Mouse (Mus musculus) heart, postnatal 0 days (tissue): ENCODE measurements around the gene Dysf.
A peak's percentile ranks its signal among the peaks of the same experiment; 100 is the strongest.

Experiments
- CTCF ChIP-seq: IDR thresholded peaks from 2 replicates; pipeline ENCODE4 v1.5.1; 2016; ENCODE audit warnings: antibody characterized with exemption, control low read depth, low read depth
- EP300 ChIP-seq: IDR thresholded peaks from 2 replicates; pipeline ENCODE4 v1.6.1; 2016; ENCODE audit warnings: antibody characterized with exemption, low read depth

DNA sequence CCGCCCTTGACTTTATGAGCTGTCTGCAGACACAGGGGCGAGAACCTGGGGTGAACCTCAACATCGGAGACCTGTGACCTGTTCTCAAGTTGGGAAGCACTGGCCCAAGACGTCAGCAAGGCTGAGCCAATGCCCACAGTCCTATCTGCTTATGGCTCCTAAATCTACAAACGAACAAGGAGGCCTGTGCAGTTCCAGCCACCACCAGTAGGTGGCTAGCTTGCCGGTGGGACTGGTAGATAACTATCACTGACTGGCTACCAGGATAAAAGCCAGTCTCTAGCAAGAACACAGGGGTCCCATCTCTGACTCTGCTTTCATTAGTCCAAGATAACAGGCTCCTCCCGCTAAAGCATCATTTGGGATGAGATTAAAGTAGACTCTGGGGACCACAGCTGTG lies 86.6 kb downstream of the Dysf start:
- peak; percentile 79 for TF ChIP-seq CTCF
- TF ChIP-seq EP300 = no peak
